Mouse (Mus musculus) adipose tissue, adult 10 weeks (tissue): Measurements from ENCODE around the gene Hsd17b7. TPM values are rescaled to one million over a fixed set of nuclear protein-coding genes. Genes with fewer than 3 reads are reported as not detected.

Source experiments
- polyA plus RNA-seq: library from polyadenylated mRNA; stranded (reverse); fragments of 350-450 nt; fragmentation: Illumina TruSeq; extraction: RNeasy Lipid Tissue Mini Kit (QIAGEN cat#74804); gene quantifications from one replicate; pipeline ENCODE4 v1.2.3, GENCODE M21; 2014; ENCODE audit warnings: low read depth, low replicate concordance

The Hsd17b7 gene
- polyA plus RNA-seq: 8.0 TPM

GRCm38 (mm10) chr1:169968792-169969515, at the start of gene Hsd17b7:
Hsd17b7 (minus strand) TSS chr1:169969241.

GRCm38 (mm10) chr1:169928454-169928971, 40.5 kb downstream of the Hsd17b7 start, which contains the start of gene Ccdc190:
Ccdc190 (plus strand) TSS chr1:169928648.

Other genes with a start within 250 kb of the Hsd17b7 start
- 9.9 TPM for gene Rgs4, start 221.6 kb downstream of the Hsd17b7 start, polyA plus RNA-seq
- gene Ccdc190, start 40.6 kb downstream of the Hsd17b7 start, polyA plus RNA-seq: 0.37 TPM
- 30.0 TPM for gene Ddr2, start 141.5 kb upstream of the Hsd17b7 start, polyA plus RNA-seq
- gene Uap1, start 205.7 kb upstream of the Hsd17b7 start, polyA plus RNA-seq: 65.5 TPM
- 23.0 TPM for gene Uhmk1, start 246.2 kb upstream of the Hsd17b7 start, polyA plus RNA-seq